Mouse (Mus musculus): ENCODE measurements at regions not wholly inside any gene's neighbourhood (a gene's known extent, or its start where the extent isn't known, plus 50 kb on each side); places are given as distances from the start of the nearest gene placed in this dataset.
"Not testable (repeated sequence)": the region's sequence is repeated elsewhere in the genome, so short reads cannot be mapped to it uniquely, and the experiment has no call there.

- not testable (repeated sequence) for H3K27ac ChIP-seq (ENCODE audit: low read depth, low read length); H3K4me2 ChIP-seq; H3K9ac ChIP-seq (ENCODE audit: low read depth, low read length); H3K9me3 ChIP-seq (replicated peaks; ENCODE audit: control insufficient read depth, low read length); H3K36me3 ChIP-seq (ENCODE audit: control insufficient read depth, insufficient read depth, low read length); H3K4me3 ChIP-seq (ENCODE audit: low read depth, low read length); H3K4me1 ChIP-seq (ENCODE audit: control insufficient read depth, insufficient read depth, low read length); ATAC-seq (replicated peaks; ENCODE audit: insufficient number of reproducible peaks, low FRiP score, low TSS enrichment); H3K27me3 ChIP-seq (ENCODE audit: control insufficient read depth, insufficient read depth, low read length)
- WGBS (ENCODE audit: insufficient replicate concordance) = 75% methylated on average over 2 of the region's 2 CpGs
Measured at GRCm38 (mm10) chr13:102025547-102025946, 257.5 kb upstream of the Pik3r1 start.

GRCm38 (mm10) chr13:102031416-102031815, 263.4 kb upstream of the Pik3r1 start:
- H3K4me2 ChIP-seq = no peak overlapping the region
- no peaks in the 10 kb centered on the region for H3K4me1 ChIP-seq (ENCODE audit: control insufficient read depth, insufficient read depth, low read length)
- no peak overlapping the region for H3K27ac ChIP-seq (ENCODE audit: low read depth, low read length)
- no peaks in the 10 kb centered on the region for H3K27me3 ChIP-seq (ENCODE audit: control insufficient read depth, insufficient read depth, low read length)
- H3K9me3 ChIP-seq (replicated peaks; ENCODE audit: control insufficient read depth, low read length) = no peaks in the 10 kb centered on the region
- H3K9ac ChIP-seq (ENCODE audit: low read depth, low read length) = no peak overlapping the region
- 70% methylated on average over 4 of the region's 4 CpGs for WGBS (ENCODE audit: insufficient replicate concordance)
- no peak for ATAC-seq (replicated peaks; ENCODE audit: insufficient number of reproducible peaks, low FRiP score, low TSS enrichment)
- H3K36me3 ChIP-seq (ENCODE audit: control insufficient read depth, insufficient read depth, low read length) = no peaks in the 10 kb centered on the region
- no peak overlapping the region for H3K4me3 ChIP-seq (ENCODE audit: low read depth, low read length)

DNA sequence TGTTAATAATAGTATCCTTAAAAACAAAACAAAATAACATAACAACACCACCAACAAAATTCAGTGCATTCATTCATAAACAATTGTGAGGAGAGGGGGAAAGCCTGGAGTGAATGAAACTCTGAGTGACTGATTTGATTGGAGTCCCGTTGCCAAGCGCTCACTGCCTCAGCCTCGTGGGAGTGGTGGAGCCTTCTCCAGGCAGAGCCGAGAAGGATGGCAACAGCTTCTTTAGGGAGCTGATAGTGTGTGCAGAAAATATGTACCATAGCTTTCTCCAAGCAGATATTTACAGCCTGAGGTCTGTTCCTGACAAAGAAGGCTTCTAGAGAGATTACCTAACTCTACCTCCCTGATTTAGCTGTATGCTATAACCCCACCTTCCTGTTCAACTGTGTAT, 266.5 kb upstream of the Pik3r1 start:
- no peak overlapping the region for H3K4me2 ChIP-seq
- H3K4me3 ChIP-seq (ENCODE audit: low read depth, low read length) = no peak overlapping the region
- no peaks in the 10 kb centered on the region for H3K27me3 ChIP-seq (ENCODE audit: control insufficient read depth, insufficient read depth, low read length)
- 45% methylated on average over 4 of the region's 4 CpGs for WGBS (ENCODE audit: insufficient replicate concordance)
- no peaks in the 10 kb centered on the region for H3K9me3 ChIP-seq (replicated peaks; ENCODE audit: control insufficient read depth, low read length)
- H3K27ac ChIP-seq (ENCODE audit: low read depth, low read length) = no peak overlapping the region
- no peak for ATAC-seq (replicated peaks; ENCODE audit: insufficient number of reproducible peaks, low FRiP score, low TSS enrichment)
- H3K4me1 ChIP-seq (ENCODE audit: control insufficient read depth, insufficient read depth, low read length) = no peaks in the 10 kb centered on the region
- no peak overlapping the region for H3K9ac ChIP-seq (ENCODE audit: low read depth, low read length)
- no peaks in the 10 kb centered on the region for H3K36me3 ChIP-seq (ENCODE audit: control insufficient read depth, insufficient read depth, low read length)

DNA sequence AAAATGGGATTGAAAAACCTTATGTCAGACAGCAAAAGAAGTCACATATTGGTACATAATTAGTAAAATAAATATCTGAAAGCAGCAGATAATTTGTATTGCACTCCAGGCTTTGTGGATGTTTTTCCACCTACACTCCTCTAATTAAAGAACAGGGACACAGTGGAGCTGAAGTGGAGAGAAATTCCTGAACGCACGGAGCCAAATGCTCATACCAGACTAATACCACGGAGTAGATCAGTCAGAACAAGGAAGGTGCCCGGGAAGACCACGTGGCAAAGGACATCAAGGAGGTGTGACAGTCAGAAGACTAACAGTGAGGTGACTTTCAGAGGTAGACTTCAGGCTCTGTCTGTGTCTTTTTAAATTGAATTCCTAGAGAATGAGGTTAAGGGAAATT, 268.0 kb upstream of the Pik3r1 start:
- WGBS (ENCODE audit: insufficient replicate concordance) = 69% methylated on average over 5 of the region's 5 CpGs
- Histone ChIP-seq H3K4me3 (ENCODE audit: low read depth, low read length) (no peak overlapping the region), H3K9ac (ENCODE audit: low read depth, low read length) (no peak overlapping the region), H3K9me3 (replicated peaks; ENCODE audit: control insufficient read depth, low read length) (no peaks in the 10 kb centered on the region), H3K27ac (ENCODE audit: low read depth, low read length) (no peak overlapping the region), H3K36me3 (ENCODE audit: control insufficient read depth, insufficient read depth, low read length) (no peaks in the 10 kb centered on the region), H3K27me3 (ENCODE audit: control insufficient read depth, insufficient read depth, low read length) (no peaks in the 10 kb centered on the region), H3K4me2 (no peak overlapping the region), H3K4me1 (ENCODE audit: control insufficient read depth, insufficient read depth, low read length) (no peaks in the 10 kb centered on the region)
- ATAC-seq (replicated peaks; ENCODE audit: insufficient number of reproducible peaks, low FRiP score, low TSS enrichment) = no peak

GRCm38 (mm10) chr13:102036819-102037624, 269.0 kb upstream of the Pik3r1 start:
- ATAC-seq (replicated peaks; ENCODE audit: insufficient number of reproducible peaks, low FRiP score, low TSS enrichment) = no peak
- Histone ChIP-seq H3K9ac (ENCODE audit: low read depth, low read length) (no peak overlapping the region), H3K4me3 (ENCODE audit: low read depth, low read length) (no peak overlapping the region), H3K4me1 (ENCODE audit: control insufficient read depth, insufficient read depth, low read length) (no peaks in the 10 kb centered on the region), H3K27ac (ENCODE audit: low read depth, low read length) (no peak overlapping the region), H3K9me3 (replicated peaks; ENCODE audit: control insufficient read depth, low read length) (no peaks in the 10 kb centered on the region), H3K27me3 (ENCODE audit: control insufficient read depth, insufficient read depth, low read length) (no peaks in the 10 kb centered on the region), H3K4me2 (no peak overlapping the region), H3K36me3 (ENCODE audit: control insufficient read depth, insufficient read depth, low read length) (no peaks in the 10 kb centered on the region)
- WGBS (ENCODE audit: insufficient replicate concordance) = 72% methylated on average over 7 of the region's 7 CpGs

DNA sequence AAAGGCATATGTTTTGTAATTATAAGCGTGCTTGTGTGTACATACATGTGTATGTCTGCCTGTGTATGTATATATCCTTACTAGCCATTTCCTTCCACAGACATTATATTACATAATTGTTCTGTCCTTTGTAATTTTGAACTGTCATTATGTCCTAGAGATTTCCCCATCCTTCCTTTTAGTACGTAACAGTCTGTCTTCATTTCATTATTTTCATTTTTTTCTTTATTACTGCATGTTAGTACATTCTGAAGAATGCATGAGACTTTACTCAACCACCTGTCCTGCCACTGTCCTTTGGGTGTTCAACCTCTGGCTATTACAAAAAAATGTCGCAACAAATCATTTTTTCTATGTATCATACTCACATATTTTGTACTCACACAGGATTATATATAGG, 292.2 kb upstream of the Pik3r1 start:
- WGBS (ENCODE audit: insufficient replicate concordance) = 86% methylated on average over 3 of the region's 3 CpGs
- no peak for ATAC-seq (replicated peaks; ENCODE audit: insufficient number of reproducible peaks, low FRiP score, low TSS enrichment)
- H3K4me3 ChIP-seq (ENCODE audit: low read depth, low read length) = no peak overlapping the region
- no peaks in the 10 kb centered on the region for H3K27me3 ChIP-seq (ENCODE audit: control insufficient read depth, insufficient read depth, low read length)
- no peaks in the 10 kb centered on the region for H3K36me3 ChIP-seq (ENCODE audit: control insufficient read depth, insufficient read depth, low read length)
- no peaks in the 10 kb centered on the region for H3K9me3 ChIP-seq (replicated peaks; ENCODE audit: control insufficient read depth, low read length)
- H3K9ac ChIP-seq (ENCODE audit: low read depth, low read length) = no peak overlapping the region
- H3K4me1 ChIP-seq (ENCODE audit: control insufficient read depth, insufficient read depth, low read length) = no peaks in the 10 kb centered on the region
- H3K27ac ChIP-seq (ENCODE audit: low read depth, low read length) = no peak overlapping the region
- no peak overlapping the region for H3K4me2 ChIP-seq

GRCm38 (mm10) chr13:102064590-102065273, 296.7 kb upstream of the Pik3r1 start:
- WGBS (ENCODE audit: insufficient replicate concordance) = 35% methylated on average over 7 of the region's 7 CpGs
- no peak for ATAC-seq (replicated peaks; ENCODE audit: insufficient number of reproducible peaks, low FRiP score, low TSS enrichment)

DNA sequence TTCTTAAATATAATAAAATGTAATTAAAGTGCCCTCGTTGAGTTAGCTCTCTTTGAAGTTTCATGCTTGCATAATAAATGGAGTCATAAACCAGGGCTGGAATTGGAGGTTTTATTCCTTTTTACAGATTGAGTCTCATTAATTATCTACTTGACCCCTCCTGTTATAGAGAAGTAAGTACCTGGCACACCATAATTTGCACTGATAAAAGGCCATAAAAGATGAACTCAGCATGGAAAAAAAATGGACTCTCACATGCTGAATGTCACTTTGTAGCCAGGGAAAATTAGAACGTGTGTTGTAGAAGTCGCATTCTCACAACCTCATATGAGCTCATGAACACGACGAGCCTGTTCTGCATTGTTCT, 297.2 kb upstream of the Pik3r1 start:
- no peak overlapping the region for H3K27ac ChIP-seq (ENCODE audit: low read depth, low read length)
- no peak overlapping the region for H3K9ac ChIP-seq (ENCODE audit: low read depth, low read length)
- no peaks in the 10 kb centered on the region for H3K36me3 ChIP-seq (ENCODE audit: control insufficient read depth, insufficient read depth, low read length)
- no peaks in the 10 kb centered on the region for H3K9me3 ChIP-seq (replicated peaks; ENCODE audit: control insufficient read depth, low read length)
- no peak for ATAC-seq (replicated peaks; ENCODE audit: insufficient number of reproducible peaks, low FRiP score, low TSS enrichment)
- WGBS (ENCODE audit: insufficient replicate concordance) = 77% methylated on average over 5 of the region's 5 CpGs
- H3K4me1 ChIP-seq (ENCODE audit: control insufficient read depth, insufficient read depth, low read length) = no peaks in the 10 kb centered on the region
- no peak overlapping the region for H3K4me2 ChIP-seq
- no peak overlapping the region for H3K4me3 ChIP-seq (ENCODE audit: low read depth, low read length)
- no peaks in the 10 kb centered on the region for H3K27me3 ChIP-seq (ENCODE audit: control insufficient read depth, insufficient read depth, low read length)

More at GRCm38 (mm10) chr13:102064590-102065273, 296.7 kb upstream of the Pik3r1 start:
- Histone ChIP-seq H3K36me3 (ENCODE audit: control insufficient read depth, insufficient read depth, low read length) (no peaks in the 10 kb centered on the region), H3K4me1 (ENCODE audit: control insufficient read depth, insufficient read depth, low read length) (no peaks in the 10 kb centered on the region), H3K27me3 (ENCODE audit: control insufficient read depth, insufficient read depth, low read length) (no peaks in the 10 kb centered on the region), H3K9me3 (replicated peaks; ENCODE audit: control insufficient read depth, low read length) (no peaks in the 10 kb centered on the region), H3K4me3 (ENCODE audit: low read depth, low read length) (no peak overlapping the region), H3K27ac (ENCODE audit: low read depth, low read length) (no peak overlapping the region), H3K4me2 (no peak overlapping the region), H3K9ac (ENCODE audit: low read depth, low read length) (no peak overlapping the region)

- ATAC-seq (replicated peaks; ENCODE audit: insufficient number of reproducible peaks, low FRiP score, low TSS enrichment) = no peak
- 72% methylated on average over 5 of the region's 5 CpGs for WGBS (ENCODE audit: insufficient replicate concordance)
- Histone ChIP-seq H3K4me1 (ENCODE audit: control insufficient read depth, insufficient read depth, low read length) (no peaks in the 10 kb centered on the region), H3K9me3 (replicated peaks; ENCODE audit: control insufficient read depth, low read length) (no peaks in the 10 kb centered on the region), H3K27me3 (ENCODE audit: control insufficient read depth, insufficient read depth, low read length) (no peaks in the 10 kb centered on the region), H3K4me2 (no peak overlapping the region), H3K9ac (ENCODE audit: low read depth, low read length) (no peak overlapping the region), H3K27ac (ENCODE audit: low read depth, low read length) (no peak overlapping the region), H3K4me3 (ENCODE audit: low read depth, low read length) (no peak overlapping the region), H3K36me3 (ENCODE audit: control insufficient read depth, insufficient read depth, low read length) (no peaks in the 10 kb centered on the region)
Measured at GRCm38 (mm10) chr13:102065796-102066195, 297.8 kb upstream of the Pik3r1 start.
